Mouse (Mus musculus): Measurements from ENCODE around the gene Fndc7.
"Not testable (repeated sequence)": the region's sequence is repeated elsewhere in the genome, so short reads cannot be mapped to it uniquely, and the experiment has no call there.

The Fndc7 gene

DNA sequence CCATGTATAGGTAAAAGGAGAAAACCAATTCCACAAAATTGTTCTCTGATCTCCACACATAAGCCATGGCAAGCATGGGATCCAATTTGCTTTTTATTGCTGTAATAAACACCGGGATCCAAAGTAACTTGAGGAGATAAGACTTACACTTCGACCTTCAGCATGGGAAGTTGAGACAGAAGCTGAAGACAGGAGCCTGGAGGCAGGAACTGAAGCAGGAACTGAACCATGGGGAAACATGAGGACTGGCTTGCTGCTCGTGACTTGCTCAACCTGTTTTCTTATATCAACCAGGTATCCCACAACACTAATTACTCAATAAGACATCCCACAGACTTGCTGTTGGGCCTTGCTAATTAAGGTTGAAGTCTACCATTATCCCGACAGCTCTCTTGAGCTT, 3.1 kb upstream of the Fndc7 start:
- intact Hi-C loops (cut with DNase I), result no loop called here

GRCm38 (mm10) chr3:108892080-108892479, 2.3 kb upstream of the Fndc7 start:
- intact Hi-C loops (cut with DNase I), result no loop called here

DNA sequence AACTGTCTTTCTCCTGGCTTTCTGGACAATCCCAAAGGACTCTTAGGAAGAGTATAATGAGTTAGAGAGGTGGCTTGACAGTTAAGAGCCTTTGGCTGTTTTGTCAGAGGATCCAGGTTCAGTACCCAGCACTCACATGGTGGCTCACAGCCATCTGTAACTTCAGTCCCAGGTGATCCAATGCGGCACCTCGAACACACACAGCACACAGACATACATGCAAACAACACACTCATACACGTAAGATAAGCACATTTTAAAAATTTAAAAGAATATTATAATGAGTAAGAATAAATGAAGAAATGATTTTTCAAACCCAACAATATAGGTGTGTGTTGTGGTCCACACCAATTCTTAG, 2.2 kb downstream of the Fndc7 start:
- intact Hi-C loops (cut with DNase I), result no loop called here

DNA sequence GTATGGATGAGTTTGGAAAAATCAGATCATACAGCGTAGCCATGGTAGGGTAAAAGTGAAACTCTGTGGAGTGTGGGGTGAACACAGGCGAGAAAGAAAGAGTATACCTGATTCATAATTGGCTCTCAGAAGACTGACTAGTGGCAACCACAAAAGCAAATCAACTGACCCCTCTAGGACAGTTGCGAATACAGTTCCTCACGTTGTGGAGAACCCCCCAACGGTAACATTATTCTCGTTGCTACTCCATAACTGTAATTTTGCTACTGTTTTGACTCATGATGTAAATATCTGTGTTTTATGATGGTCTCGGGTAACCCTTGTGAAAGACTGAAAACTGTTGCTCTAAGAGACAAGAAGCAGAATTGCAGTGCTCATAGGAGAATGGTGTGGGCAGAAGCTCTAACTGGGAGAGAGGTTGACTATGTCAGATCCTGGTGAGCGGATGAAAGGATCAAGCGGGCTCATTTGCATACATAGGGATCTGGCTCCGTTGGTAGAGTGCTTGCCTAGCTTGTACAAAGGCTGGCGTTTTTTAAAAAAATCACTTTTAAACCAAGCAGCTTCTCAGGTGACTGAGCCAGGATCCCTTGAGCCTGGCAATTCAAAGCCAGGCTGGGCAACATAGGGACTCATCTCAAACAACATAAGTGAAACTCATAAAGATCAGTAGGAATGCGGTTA, 2.7 kb downstream of the Fndc7 start:
- intact Hi-C loops (cut with DNase I), result no loop called here

DNA sequence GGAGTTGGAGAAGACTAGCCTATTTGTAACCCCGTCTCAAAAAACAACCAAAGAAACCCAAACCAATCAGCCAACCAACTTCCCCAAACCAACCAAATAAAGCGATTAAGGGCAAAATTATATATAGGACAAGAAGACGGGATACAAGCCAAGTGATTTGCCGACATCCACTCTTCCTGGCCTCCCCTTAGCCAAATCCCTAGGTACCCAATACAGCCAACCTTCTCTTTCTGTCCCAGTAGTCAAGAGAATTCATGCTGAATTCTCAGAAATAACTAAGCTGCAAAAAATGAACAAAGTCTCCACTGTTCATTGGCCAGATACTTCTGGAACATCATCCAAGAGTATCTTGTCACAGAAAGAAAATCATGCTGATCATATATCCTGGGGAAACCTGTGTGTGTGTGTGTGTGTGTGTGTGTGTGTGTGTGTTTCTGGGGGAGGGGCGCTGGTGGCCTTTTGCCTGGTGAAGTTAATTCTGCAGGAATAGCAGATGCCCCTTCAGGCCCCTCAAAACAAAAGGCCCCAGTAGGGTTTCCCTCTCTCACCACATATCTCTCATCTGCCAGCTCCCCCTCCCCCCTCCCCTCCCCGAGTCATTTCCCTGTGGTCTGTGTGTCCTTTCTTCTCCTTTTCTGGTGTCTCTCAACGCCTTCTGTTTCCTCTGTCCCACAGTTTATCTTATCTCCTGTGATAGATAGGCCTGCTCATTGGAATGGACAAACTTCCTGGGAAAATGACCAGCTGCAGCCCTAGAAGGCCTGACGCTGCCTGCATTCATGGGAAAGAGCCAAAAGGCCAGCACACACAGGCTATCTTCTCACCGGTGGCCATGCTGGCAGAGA, 3.9 kb downstream of the Fndc7 start:
- intact Hi-C loops (cut with DNase I), result no loop called here

- intact Hi-C loops (cut with DNase I), result no loop called here
Measured at GRCm38 (mm10) chr3:108884706-108885289, 5.0 kb downstream of the Fndc7 start.

- intact Hi-C loops (cut with DNase I), result no loop called here
Measured at GRCm38 (mm10) chr3:108883067-108883466, 6.7 kb downstream of the Fndc7 start.

DNA sequence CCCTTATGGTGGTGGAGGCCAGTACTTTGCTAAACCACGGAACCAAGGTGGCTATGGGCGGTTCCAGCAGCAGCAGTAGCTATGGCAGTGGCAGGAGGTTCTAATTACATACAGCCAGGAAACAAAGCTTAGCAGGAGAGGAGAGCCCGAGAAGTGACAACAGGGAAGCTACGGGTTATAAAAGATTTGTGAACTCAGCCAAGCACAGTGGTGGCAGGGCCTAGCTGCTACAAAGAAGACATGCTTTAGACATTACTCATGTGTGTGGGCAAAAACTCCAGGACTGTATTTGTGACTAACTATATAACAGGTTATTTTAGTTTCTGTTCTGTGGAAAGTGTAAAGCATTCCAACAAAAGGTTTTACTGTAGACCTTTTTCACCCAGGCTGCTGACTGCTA, 7.9 kb downstream of the Fndc7 start:
- intact Hi-C loops (cut with DNase I), result not testable (repeated sequence)

GRCm38 (mm10) chr3:108880544-108881507, 9.0 kb downstream of the Fndc7 start:
- intact Hi-C loops (cut with DNase I), result no loop called here

- intact Hi-C loops (cut with DNase I), result no loop called here
Measured at GRCm38 (mm10) chr3:108879836-108880435, 9.9 kb downstream of the Fndc7 start.

DNA sequence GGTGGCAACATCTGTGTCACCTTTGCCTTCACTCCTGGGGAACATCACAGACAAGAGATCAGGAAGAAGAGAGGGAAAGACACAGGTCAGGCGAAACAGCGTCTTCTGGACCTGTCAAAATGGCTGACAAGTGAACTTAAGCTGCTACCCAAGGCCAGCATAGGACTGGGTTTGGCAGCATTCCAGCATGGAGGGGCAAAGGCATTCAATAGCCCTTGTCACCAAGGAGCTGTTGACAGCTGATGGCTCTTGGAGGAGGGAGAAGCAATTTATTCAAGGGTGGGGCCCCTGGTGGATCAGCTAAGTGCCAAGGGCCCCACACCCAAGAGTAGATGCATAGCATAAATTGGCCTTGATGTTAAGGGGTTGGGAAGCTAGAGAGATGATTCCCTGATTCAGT, 10.7 kb downstream of the Fndc7 start:
- intact Hi-C loops (cut with DNase I), result no loop called here

GRCm38 (mm10) chr3:108870631-108871030, 19.2 kb downstream of the Fndc7 start:
- intact Hi-C loops (cut with DNase I), result no loop called here

DNA sequence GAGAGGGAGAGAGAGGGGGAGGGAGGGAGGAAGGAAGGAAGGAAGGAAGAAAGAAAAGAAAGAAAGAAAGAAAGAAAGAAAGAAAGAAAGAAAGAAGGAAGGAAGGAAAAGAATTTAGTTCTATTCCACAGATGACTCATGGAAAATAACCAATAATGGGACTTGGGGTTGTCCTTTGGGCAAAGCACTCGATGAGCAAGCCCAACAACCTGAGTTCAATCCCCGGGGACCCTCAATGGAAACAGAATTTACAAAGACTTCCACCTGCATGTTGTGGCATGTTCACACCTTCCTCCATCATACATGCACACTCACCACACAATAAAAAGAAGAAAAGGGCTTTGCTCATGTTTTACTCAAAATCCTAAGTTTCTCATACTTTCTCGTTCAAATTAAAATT, 22.4 kb downstream of the Fndc7 start:
- intact Hi-C loops (cut with DNase I), result no loop called here

- intact Hi-C loops (cut with DNase I), result no loop called here
Measured at GRCm38 (mm10) chr3:108865676-108866075, 24.1 kb downstream of the Fndc7 start.

GRCm38 (mm10) chr3:108865129-108865528, 24.7 kb downstream of the Fndc7 start:
- intact Hi-C loops (cut with DNase I), result no loop called here

DNA sequence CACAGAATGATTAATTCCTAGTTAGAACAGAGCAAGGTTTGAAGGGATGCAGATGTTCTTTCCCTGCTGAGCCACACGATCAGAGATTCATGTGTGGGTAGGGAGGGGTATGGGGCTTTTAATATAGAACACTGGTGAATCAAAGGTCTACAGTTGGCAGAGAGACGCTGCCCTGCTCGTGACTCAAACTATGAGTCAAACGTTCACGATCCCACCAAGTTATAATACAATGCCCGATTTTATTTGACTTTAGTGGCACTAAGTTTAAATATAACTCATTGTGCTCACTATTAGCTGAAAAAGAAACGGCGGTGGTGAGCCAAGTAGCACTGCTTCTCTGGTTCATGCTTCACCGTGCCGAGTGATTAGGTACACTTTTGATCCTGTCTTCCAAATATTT, 26.7 kb downstream of the Fndc7 start:
- intact Hi-C loops (cut with DNase I), result no loop called here

GRCm38 (mm10) chr3:108862282-108862681, 27.5 kb downstream of the Fndc7 start:
- intact Hi-C loops (cut with DNase I), result not testable (repeated sequence)

DNA sequence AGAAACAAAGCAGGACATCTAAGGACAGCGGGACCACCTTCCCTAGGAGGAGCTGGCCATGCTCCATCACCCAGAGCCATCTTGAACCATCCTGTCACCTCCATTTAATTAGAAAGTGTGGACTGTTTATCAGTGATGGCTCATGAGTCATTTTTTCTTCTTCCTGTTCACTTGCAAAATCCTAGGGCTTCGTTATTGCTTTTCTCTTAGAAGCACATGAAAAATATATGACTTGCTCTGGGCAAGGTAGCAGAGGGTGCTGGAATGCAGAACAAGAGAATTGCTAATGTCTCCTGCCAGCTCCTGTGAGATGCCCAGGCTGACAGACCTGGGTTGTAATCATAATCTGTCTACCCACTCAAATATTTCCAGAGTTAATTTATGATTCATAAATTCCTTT, 29.0 kb downstream of the Fndc7 start:
- intact Hi-C loops (cut with DNase I), result no loop called here

GRCm38 (mm10) chr3:108858231-108858770, 31.5 kb downstream of the Fndc7 start:
- intact Hi-C loops (cut with DNase I), result no loop called here

GRCm38 (mm10) chr3:108857714-108858113, 32.1 kb downstream of the Fndc7 start:
- intact Hi-C loops (cut with DNase I), result no loop called here

GRCm38 (mm10) chr3:108857124-108857470, 32.7 kb downstream of the Fndc7 start:
- intact Hi-C loops (cut with DNase I), result no loop called here

Measured in adrenal gland (tissue).